Mouse (Mus musculus): ENCODE measurements around the gene Pcgf3. TPM values are rescaled to one million over a fixed set of nuclear protein-coding genes. Genes with fewer than 3 reads are reported as not detected.

Pcgf3 gene
- polyA plus RNA-seq, 1 experiment, result 48.4 TPM

DNA sequence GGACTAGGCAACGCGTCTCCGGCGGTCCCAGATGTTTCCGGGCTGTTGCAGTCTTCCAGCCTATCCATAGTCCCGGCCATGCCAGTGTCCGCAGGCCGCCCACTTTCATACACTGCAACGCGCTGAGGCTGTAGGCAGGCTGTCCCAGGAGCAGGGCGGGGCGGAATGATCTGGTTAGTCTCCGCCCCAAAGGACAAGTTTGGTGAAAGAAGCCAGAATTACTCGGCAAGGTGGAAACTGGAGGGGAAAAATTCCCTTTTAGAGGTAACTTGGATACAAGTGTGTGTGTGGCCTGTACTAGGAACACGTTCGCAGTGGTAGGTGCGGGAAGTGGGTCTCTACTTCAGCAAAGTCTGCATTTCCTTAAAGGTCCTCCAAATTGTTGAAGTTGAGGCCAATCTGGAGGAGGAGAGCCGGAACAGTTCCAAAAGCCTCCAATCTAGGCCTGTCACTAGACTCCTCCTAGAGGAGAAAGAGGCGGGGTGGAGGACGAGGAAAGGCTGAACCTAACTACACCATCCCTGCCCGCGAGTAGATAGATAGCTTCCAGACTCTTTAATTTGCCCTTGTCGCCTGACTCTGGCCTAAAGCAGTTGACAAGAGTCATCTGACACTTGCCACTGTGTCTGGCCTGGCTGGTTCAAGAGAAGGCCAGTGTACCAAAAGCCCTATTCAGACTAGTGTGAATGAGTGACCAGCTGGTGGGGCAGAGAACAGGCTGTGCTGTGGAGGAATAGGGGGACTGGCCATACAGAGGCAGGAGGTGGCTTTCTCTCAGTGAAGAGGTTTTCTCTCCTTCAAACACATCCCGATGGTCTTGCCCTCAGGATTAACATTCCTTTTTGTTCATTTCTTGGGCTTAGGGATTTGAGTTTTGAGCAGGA, 12.0 kb upstream of the Pcgf3 start, which contains the start of gene Mfsd7a:
Gene Mfsd7a (minus strand): TSS at position 107 of the 884 bp plus-strand sequence.
- TF ChIP-seq CTCF (IDR thresholded peaks at IDR 0.05; ENCODE audit: borderline replicate concordance, extremely low read depth, insufficient read depth, insufficient read length) (no peak), POLR2A (IDR thresholded peaks at IDR 0.05; ENCODE audit: borderline replicate concordance, extremely low read depth, insufficient read depth, insufficient read length, poor library complexity, severe bottlenecking) (no peak)
- peak; percentile 30 for DNase-seq (ENCODE audit: low read depth)

DNA sequence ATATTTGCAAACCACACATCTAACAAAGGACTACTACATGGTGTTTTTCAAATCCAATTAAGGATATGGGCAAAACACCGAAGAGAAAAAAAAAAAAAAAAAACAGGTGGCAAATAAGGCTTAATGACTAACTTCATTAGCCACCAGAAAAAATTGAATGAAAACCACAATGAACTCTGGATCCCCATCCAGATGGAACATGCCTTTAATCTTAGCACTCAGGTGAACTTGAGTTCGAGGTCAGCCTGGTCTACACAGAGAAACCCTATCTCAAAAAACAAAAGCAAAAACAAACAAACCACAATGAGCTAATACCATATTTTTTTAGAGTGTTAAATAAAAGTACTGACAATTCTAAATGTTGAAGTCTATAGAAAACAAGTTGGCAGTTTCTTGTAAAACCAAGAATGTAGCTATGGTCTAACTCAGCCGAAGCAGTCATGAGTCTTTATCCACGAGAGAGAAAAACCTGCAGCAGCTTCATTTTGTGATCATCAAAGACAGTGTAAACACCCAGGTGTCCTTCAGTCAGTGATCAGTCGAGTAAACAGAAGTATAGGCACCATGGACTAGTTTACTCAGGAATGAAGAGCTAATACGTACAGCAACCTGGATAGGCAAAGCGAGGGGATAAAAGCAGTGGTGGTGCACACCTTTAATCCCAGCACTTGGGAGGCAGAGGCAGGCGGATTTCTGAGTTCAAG, 10.0 kb upstream of the Pcgf3 start:
- TF ChIP-seq POLR2A (IDR thresholded peaks at IDR 0.05; ENCODE audit: borderline replicate concordance, extremely low read depth, insufficient read depth, insufficient read length, poor library complexity, severe bottlenecking), result no peak
- no peak for DNase-seq (ENCODE audit: low read depth)

DNA sequence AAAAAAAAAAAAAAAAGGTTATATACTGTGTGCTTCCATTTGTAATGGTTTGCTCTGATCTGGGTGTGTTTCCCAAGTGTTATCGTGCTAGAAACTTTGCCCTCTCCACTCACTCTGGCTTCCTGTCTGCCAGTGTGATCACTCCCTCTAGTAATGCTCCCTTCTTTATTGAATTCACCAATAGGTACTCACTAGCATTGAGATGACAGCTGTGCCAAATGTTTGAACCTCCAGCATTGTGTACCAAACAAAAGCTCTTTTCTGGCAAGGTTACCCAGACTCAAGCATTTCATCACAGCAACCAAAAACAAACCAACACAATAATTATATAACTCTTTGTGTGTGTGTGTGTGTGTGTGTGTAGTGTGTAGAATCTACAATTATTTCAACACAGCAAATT, 9.4 kb upstream of the Pcgf3 start:
- DNase-seq (ENCODE audit: low read depth), result no peak
- TF ChIP-seq CTCF (IDR thresholded peaks at IDR 0.05; ENCODE audit: borderline replicate concordance, extremely low read depth, insufficient read depth, insufficient read length) (no peak), POLR2A (IDR thresholded peaks at IDR 0.05; ENCODE audit: borderline replicate concordance, extremely low read depth, insufficient read depth, insufficient read length, poor library complexity, severe bottlenecking) (no peak)

DNA sequence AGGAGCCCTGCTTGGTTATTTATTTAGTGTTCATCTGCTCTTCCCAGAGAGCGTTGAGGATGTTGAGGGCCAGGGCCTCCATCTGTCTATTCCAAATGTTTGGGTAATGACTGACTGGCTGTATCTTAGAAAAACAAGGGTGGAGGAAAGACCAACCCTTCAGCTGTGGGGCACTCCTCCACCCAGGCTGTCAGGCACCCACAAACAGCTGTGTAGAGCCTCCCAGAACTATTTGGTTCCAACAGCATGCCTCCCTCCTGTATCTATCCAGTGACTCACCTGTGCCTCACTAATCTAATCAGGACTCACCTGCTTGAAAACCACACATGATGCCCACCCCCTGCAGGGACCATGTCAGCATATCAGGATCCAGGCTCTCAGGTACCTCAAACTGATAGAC, 8.6 kb upstream of the Pcgf3 start:
- TF ChIP-seq POLR2A (IDR thresholded peaks at IDR 0.05; ENCODE audit: borderline replicate concordance, extremely low read depth, insufficient read depth, insufficient read length, poor library complexity, severe bottlenecking) (no peak), CTCF (IDR thresholded peaks at IDR 0.05; ENCODE audit: borderline replicate concordance, extremely low read depth, insufficient read depth, insufficient read length) (no peak)
- no peak for DNase-seq (ENCODE audit: low read depth)

DNA sequence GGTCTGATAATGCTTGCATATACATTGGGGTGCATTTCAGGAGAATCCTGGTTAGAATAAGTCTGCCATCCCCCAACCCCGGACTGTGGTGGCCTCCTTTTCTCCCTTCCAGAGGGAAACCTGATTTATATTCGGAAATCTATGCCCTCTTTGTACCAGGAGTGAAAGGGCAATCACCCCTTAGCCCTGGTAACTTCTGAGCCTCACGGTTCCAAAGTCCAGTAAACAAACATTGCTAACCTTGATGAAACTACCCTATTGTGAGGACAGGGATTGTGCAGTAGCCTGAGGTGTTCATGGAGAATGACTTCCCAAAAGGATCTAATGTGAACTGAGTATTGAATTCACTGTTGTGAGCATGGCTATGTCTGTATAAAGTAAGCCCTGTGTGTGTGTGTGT, 6.9 kb upstream of the Pcgf3 start:
- no peak for DNase-seq (ENCODE audit: low read depth)
- TF ChIP-seq CTCF (IDR thresholded peaks at IDR 0.05; ENCODE audit: borderline replicate concordance, extremely low read depth, insufficient read depth, insufficient read length), result no peak
- no peak for TF ChIP-seq POLR2A (IDR thresholded peaks at IDR 0.05; ENCODE audit: borderline replicate concordance, extremely low read depth, insufficient read depth, insufficient read length, poor library complexity, severe bottlenecking)

DNA sequence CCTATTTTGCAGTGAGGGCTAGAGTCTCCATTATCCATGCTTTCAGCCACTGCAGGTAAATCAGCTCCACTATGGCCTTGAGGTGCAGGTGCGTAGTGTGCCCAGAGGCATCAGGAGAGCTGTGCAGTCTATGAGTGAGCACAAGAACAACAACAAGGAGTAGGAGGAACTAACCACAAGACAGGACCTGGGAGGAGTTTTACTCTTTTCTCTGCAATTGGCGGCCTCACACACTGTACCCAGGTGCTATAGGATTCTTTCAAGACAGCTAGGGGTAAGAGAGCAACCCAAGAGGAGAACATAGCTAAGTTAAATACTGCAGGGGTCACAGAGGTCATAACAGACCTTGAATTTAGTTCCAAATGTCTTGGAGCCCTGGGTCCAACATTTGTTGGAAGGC, 2.3 kb upstream of the Pcgf3 start:
- TF ChIP-seq POLR2A (IDR thresholded peaks at IDR 0.05; ENCODE audit: borderline replicate concordance, extremely low read depth, insufficient read depth, insufficient read length, poor library complexity, severe bottlenecking), result no peak
- no peak for TF ChIP-seq CTCF (IDR thresholded peaks at IDR 0.05; ENCODE audit: borderline replicate concordance, extremely low read depth, insufficient read depth, insufficient read length)
- DNase-seq (ENCODE audit: low read depth), result no peak

DNA sequence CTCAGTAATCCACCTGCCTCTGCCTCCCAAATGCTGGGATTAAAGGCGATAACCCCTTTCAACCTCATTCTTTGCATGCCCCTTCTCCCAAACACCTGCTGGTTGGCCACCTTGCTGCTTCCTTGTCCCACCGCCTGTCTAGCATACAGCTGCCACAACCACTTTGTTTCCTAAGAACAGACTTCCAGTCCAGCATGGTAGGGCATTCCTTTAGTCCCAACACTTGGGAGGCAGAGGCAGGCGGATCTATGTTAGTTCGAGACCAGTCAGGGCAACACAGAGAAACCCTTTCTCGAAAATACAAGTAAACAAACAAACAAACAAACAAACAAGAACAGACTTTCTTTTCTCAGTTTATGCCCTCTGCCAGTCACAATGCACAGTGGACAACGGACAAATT, 571 bp upstream of the Pcgf3 start:
- DNase-seq (ENCODE audit: low read depth), result no peak
- no peak for TF ChIP-seq POLR2A (IDR thresholded peaks at IDR 0.05; ENCODE audit: borderline replicate concordance, extremely low read depth, insufficient read depth, insufficient read length, poor library complexity, severe bottlenecking)
- no peak for TF ChIP-seq CTCF (IDR thresholded peaks at IDR 0.05; ENCODE audit: borderline replicate concordance, extremely low read depth, insufficient read depth, insufficient read length)

DNA sequence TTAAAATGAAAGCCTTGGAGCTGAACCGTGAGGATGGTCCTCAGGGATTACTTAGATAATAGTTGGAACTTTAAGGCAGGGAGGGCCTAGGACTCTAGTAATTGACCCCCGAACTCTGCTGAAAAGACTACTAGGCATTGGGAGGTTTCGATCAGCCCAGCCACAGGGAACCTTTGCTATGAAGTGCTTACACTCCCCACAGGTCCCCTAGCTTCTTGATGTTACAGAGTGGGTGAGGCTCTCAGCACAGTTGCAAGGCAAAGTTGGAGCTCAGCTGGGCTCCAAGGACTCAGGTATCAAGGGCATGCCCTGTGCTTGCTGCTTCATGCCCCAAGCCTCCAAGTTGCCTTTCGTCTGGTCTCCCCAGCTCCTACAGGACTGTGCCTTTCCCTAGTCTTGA, 1.4 kb downstream of the Pcgf3 start:
- TF ChIP-seq POLR2A (IDR thresholded peaks at IDR 0.05; ENCODE audit: borderline replicate concordance, extremely low read depth, insufficient read depth, insufficient read length, poor library complexity, severe bottlenecking), result no peak
- TF ChIP-seq CTCF (IDR thresholded peaks at IDR 0.05; ENCODE audit: borderline replicate concordance, extremely low read depth, insufficient read depth, insufficient read length), result no peak
- DNase-seq (ENCODE audit: low read depth), result no peak

DNA sequence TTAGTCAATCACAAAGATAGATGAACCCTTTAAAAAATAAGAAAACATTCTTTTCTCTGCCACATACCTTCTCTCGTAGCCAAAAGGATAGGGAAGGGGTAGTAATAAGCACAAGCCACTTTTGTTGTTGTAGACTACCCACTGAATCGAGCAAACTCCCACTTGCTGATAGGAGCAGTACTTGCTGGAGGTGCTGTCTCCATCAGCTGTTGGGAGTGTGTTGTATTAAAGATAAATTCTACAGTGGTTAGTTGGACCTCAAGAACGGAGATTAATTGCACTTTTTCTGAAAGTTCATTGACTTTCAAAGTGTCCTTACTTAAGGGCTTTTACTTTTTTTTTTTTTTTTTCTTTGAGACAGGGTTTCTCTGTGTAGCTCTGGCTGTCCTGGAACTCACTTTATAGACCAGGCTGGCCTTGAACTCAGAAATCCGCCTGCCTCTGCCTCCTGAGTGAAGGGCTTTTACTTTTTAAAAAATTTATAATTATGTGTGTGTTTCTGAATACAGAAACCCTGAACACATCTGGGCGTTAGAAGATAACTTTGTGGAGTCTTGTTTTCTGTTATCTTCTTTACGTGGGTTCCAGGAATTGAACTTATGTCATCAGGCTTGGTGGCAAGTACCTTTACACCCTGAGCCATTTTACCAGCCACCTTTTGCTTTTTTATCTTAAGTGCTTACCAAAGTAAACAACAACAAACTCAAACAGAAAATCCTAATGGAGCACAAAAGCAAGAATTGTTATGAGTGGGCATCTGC, 4.3 kb downstream of the Pcgf3 start:
- no peak for DNase-seq (ENCODE audit: low read depth)
- TF ChIP-seq POLR2A (IDR thresholded peaks at IDR 0.05; ENCODE audit: borderline replicate concordance, extremely low read depth, insufficient read depth, insufficient read length, poor library complexity, severe bottlenecking), result no peak
- TF ChIP-seq CTCF (IDR thresholded peaks at IDR 0.05; ENCODE audit: borderline replicate concordance, extremely low read depth, insufficient read depth, insufficient read length), result no peak

DNA sequence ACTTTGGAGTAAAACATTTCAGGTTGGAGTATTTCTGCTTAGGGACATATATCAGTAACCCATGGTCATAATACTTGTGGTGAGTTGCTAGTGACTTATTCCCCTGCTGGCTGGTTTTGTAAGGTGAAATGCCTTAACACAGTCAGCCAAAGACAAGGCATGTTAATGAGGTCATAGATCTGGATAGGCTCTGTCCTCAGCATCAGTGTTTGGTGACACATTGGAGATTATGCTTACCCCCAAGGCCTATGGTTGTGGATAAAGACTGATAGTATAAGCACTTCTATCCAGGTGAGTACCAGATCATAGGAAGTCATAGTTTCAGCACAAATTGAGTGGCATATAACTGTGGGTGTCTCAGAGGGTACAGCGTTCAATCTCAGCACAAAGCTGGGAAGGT, 5.6 kb downstream of the Pcgf3 start:
- no peak for DNase-seq (ENCODE audit: low read depth)
- TF ChIP-seq POLR2A (IDR thresholded peaks at IDR 0.05; ENCODE audit: borderline replicate concordance, extremely low read depth, insufficient read depth, insufficient read length, poor library complexity, severe bottlenecking) (no peak), CTCF (IDR thresholded peaks at IDR 0.05; ENCODE audit: borderline replicate concordance, extremely low read depth, insufficient read depth, insufficient read length) (no peak)

DNA sequence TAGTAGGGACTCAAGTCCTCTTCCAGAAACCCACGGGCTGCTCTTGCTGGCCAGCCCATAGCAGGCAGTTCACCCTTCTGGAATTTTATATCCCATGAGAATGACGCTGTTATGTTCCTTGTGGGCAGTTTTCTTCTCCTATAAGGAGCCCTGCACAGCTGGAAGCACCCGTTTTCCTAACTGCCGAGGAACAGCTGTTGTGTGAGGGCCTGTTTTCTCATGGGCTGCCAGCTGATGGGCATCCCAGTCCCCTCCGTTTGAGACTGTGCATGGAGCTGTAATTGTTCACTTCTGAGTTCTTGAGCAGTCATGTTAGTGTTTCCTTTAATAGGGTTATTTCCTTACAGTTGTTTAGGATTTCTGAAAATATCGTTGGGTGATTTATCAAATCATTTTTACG, 8.6 kb downstream of the Pcgf3 start:
- no peak for DNase-seq (ENCODE audit: low read depth)
- no peak for TF ChIP-seq CTCF (IDR thresholded peaks at IDR 0.05; ENCODE audit: borderline replicate concordance, extremely low read depth, insufficient read depth, insufficient read length)
- TF ChIP-seq POLR2A (IDR thresholded peaks at IDR 0.05; ENCODE audit: borderline replicate concordance, extremely low read depth, insufficient read depth, insufficient read length, poor library complexity, severe bottlenecking), result no peak

Measured in brain, embryonic 14.5 days (tissue).